Mouse (Mus musculus): ENCODE results near the gene Mtrf1.
A peak's percentile ranks its signal among the peaks of the same experiment; 100 is the strongest.
"Not testable (repeated sequence)": the region's sequence is repeated elsewhere in the genome, so short reads cannot be mapped to it uniquely, and the experiment has no call there.

The Mtrf1 gene

DNA sequence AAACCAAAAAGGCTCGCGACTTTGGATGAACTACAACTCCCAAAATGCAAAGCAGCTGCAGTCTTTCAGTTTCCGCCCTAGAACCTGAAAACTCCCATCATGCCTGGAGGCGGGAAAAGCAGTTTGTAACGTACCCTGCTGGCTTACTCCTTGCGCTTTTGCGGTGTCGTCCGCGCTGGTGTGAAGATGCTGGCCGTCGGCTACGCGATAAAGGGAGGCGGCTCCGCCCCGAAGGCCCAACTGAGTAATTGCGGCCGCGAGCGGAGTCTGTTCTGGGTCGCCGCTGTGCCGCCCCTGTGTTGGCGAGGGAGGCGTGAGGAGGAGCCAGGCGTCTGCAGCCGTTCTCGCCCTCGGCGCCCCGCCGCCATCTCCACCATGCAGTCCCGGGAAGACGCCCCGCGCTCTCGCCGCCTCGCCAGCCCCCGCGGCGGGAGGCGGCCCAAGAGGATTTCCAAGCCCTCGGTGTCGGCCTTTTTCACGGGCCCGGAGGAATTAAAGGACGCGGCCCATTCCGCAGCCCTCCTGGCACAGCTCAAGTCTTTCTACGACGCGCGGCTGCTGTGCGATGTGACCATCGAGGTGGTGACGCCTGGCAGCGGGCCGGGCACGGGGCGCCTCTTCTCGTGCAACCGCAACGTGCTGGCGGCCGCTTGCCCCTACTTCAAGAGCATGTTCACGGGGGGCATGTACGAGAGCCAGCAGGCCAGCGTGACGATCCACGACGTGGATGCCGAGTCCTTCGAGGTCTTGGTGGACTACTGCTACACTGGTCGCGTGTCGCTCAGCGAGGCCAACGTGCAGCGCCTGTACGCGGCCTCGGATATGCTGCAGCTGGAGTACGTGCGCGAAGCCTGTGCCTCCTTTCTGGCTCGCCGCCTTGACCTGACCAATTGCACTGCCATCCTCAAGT lies 54.4 kb downstream of the Mtrf1 start, which contains the start of gene Kbtbd6:
Gene Kbtbd6, plus strand, starts transcription at position 155 of the 910 bp plus-strand sequence.
- DNase-seq: peak; percentile 81 to 83

DNA sequence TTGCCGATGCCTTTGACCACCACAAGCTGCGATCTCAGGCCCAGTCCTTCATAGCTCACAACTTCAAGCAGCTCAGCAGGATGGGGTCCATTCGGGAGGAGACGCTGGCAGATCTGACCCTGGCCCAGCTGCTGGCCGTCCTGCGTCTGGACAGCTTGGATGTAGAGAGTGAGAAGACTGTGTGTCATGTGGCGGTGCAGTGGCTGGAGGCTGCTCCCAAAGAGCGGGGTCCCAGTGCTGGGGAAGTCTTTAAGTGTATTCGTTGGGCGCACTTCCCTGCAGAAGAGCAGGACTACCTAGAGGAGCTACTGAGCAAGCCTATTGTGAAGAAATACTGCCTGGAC lies 55.0 kb downstream of the Mtrf1 start:
- not testable (repeated sequence) for DNase-seq

DNA sequence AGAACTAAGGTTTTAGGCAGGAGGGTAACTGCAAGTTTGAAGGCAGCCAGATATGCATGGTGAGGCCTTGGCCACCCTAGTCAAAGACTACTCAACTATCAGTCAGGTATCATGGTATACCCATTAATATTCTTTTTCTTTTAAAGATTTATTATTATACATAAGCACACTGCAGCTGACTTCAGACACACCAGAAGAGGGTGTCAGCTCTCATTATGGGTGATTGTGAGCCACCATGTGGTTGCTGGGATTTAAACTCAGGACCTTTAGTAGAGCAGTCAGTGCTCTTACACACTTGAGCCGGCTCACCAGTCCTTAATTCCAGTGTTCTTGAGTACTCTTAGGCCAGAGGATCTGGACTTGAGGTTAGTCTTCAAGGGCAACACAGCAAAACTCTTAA lies 62.8 kb downstream of the Mtrf1 start:
- no peak for DNase-seq

DNA sequence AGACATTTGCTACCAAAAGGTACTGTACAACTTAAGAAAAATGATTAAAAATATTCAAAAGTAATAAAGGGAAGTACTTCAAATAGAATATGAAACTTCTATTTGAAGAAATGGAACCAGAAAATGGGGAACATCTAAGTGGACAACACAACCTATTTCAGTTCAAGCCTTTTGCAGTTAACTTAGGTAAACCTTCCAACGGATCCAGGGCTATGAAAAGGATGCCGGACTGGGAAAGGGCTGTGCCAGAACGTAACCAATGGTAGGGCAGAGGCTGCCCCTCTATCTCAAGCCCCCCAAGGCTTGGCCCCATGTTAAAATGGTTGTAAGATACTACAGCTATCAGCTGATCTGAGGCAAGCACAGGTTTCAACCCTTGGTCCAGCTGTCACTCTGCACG lies 63.4 kb downstream of the Mtrf1 start:
- DNase-seq: no peak

DNA sequence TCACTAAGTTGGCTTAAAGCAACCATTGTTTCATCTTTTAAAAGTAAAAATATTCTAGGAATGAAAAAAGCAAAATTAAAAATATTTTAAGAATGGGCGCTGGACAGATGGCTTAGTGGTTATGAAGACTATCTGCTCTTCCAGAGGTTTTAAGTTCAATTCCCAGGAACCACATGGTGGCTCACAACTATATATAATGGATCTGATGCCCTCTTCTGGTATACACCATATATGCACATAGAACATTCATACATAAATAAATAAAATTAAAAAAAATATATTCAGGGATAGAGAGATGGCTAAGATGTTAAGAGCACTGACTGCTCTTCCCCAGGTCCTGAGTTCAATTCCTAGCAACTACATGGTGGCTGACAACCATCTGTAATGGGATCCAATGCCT lies 68.1 kb downstream of the Mtrf1 start:
- no peak for DNase-seq

DNA sequence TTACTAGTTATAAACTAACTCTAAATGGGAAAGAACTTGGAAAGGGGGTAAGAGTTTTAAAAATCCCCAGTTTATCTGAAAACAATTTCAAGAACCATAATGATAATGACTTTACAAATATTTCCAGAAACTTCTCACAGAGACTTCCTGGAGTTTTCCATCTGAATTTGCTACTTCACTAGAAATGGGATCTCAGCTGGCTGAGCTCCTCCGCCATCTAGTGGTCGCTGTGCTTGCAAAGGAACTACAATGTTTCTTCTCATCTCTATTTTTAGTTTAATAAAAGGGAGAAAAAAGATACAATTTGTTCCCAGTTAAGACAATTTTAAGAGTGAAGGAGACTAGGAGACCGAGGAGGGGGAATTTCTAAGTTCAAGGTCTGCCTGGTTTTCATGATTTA lies 70.0 kb downstream of the Mtrf1 start:
- DNase-seq: peak in 1 of 2 experiments; percentile 71

Measured in lung, postnatal 4 days (tissue).